Mouse (Mus musculus): Measurements from ENCODE around the gene H2afy. TPM values are rescaled to one million over a fixed set of nuclear protein-coding genes. Genes with fewer than 3 reads are reported as not detected.
A peak's percentile ranks its signal among the peaks of the same experiment; 100 is the strongest.

H2afy gene
- polyA plus RNA-seq, 1 experiment, result 85.2 TPM

- 89% methylated on average over 13 of the region's 13 CpGs for WGBS
These were observed 47.6 kb downstream of the H2afy start for GRCm38 (mm10) chr13:56088602-56089001.

DNA sequence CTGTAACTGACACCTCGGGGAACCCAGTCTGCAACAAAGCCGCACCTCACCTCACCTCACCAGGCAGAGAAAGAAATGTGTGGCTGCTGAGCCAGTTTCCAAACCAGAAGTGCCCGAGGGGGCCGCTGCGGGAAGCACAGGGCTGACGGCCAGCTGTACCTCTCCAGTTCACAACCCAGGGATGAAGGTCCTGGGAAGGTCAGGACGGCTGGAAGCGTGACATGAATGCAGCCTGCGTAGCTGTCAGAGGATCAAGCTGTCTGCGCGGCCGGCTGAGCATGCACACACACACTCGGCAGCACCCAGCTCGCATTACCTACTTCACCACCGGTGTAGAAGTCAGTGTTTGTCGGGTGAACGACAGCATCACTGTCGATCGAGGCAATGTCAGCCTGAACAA is 48.2 kb downstream of the H2afy start:
- no peak for DNase-seq
- no peak overlapping the region for H3K4me3 ChIP-seq (replicated peaks; ENCODE audit: extremely low read depth, low read depth, low read length)
- H3K4me1 ChIP-seq (ENCODE audit: control insufficient read depth, insufficient read depth, low read length), result no peaks in the 10 kb centered on the region; the same call in 1 of the 2 replicates
- WGBS, result 80% methylated on average over 19 of the region's 19 CpGs
- TF ChIP-seq CTCF (IDR thresholded peaks at IDR 0.05; ENCODE audit: insufficient read depth, low read length) (no peak), POLR2A (IDR thresholded peaks at IDR 0.05; ENCODE audit: borderline replicate concordance, extremely low read depth, low read depth, low read length) (no peak)

More at GRCm38 (mm10) chr13:56088602-56089001, 47.6 kb downstream of the H2afy start:
- Histone ChIP-seq H3K4me1 (ENCODE audit: control insufficient read depth, insufficient read depth, low read length) (no peaks in the 10 kb centered on the region; the same call in 1 of the 2 replicates), H3K4me3 (replicated peaks; ENCODE audit: extremely low read depth, low read depth, low read length) (no peak overlapping the region)
- TF ChIP-seq POLR2A (IDR thresholded peaks at IDR 0.05; ENCODE audit: borderline replicate concordance, extremely low read depth, low read depth, low read length), result no peak
- no peak for TF ChIP-seq CTCF (IDR thresholded peaks at IDR 0.05; ENCODE audit: insufficient read depth, low read length)
- DNase-seq, result no peak

GRCm38 (mm10) chr13:56084146-56084905 is 51.8 kb downstream of the H2afy start:
- Histone ChIP-seq H3K4me1 (ENCODE audit: control insufficient read depth, insufficient read depth, low read length) (no peaks in the 10 kb centered on the region; the same call in 1 of the 2 replicates), H3K4me3 (replicated peaks; ENCODE audit: extremely low read depth, low read depth, low read length) (no peak overlapping the region)
- TF ChIP-seq POLR2A (IDR thresholded peaks at IDR 0.05; ENCODE audit: borderline replicate concordance, extremely low read depth, low read depth, low read length) (no peak), CTCF (IDR thresholded peaks at IDR 0.05; ENCODE audit: insufficient read depth, low read length) (no peak)
- DNase-seq, result peak; percentile 39
- 67% methylated on average over 20 of the region's 20 CpGs for WGBS

DNA sequence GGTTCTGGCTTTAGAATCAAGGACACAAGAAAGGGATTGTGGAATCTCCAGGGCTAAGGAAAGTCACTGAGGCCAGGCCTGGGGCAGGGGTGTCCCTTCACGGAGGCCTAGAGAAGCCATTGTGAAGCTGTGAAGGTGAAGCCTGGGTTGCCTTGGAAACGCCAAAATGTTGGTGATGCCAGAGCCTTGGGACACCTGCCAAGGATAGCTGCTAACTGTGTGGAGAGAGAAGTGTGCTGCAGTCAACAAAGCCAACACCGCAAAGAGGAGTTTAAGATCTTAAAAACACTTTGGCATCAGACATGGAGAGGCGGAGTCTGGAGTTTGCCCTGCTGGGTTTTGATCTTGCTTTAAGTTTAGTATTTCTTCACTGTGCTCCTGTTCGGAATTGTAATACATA is 54.5 kb downstream of the H2afy start:
- Histone ChIP-seq H3K4me3 (replicated peaks; ENCODE audit: extremely low read depth, low read depth, low read length) (no peak overlapping the region), H3K4me1 (ENCODE audit: control insufficient read depth, insufficient read depth, low read length) (no peaks in the 10 kb centered on the region; the same call in 1 of the 2 replicates)
- DNase-seq, result no peak
- 68% methylated on average over 5 of the region's 5 CpGs for WGBS
- TF ChIP-seq CTCF (IDR thresholded peaks at IDR 0.05; ENCODE audit: insufficient read depth, low read length) (no peak), POLR2A (IDR thresholded peaks at IDR 0.05; ENCODE audit: borderline replicate concordance, extremely low read depth, low read depth, low read length) (no peak)

- TF ChIP-seq CTCF (IDR thresholded peaks at IDR 0.05; ENCODE audit: insufficient read depth, low read length), result no peak
- TF ChIP-seq POLR2A (IDR thresholded peaks at IDR 0.05; ENCODE audit: borderline replicate concordance, extremely low read depth, low read depth, low read length), result no peak
- no peak for DNase-seq
- WGBS, result 96% methylated on average over 2 of the region's 2 CpGs
- Histone ChIP-seq H3K4me3 (replicated peaks; ENCODE audit: extremely low read depth, low read depth, low read length) (no peak overlapping the region), H3K4me1 (ENCODE audit: control insufficient read depth, insufficient read depth, low read length) (no peaks in the 10 kb centered on the region; the same call in 1 of the 2 replicates)
These were observed 56.5 kb downstream of the H2afy start for GRCm38 (mm10) chr13:56079616-56080015.

- no peak overlapping the region for H3K4me3 ChIP-seq (replicated peaks; ENCODE audit: extremely low read depth, low read depth, low read length)
- TF ChIP-seq CTCF (IDR thresholded peaks at IDR 0.05; ENCODE audit: insufficient read depth, low read length) (no peak), POLR2A (IDR thresholded peaks at IDR 0.05; ENCODE audit: borderline replicate concordance, extremely low read depth, low read depth, low read length) (no peak)
- no peaks in the 10 kb centered on the region; the same call in 1 of the 2 replicates for H3K4me1 ChIP-seq (ENCODE audit: control insufficient read depth, insufficient read depth, low read length)
- WGBS, result 77% methylated on average over 17 of the region's 17 CpGs
- DNase-seq, result no peak
These were observed 57.4 kb downstream of the H2afy start for GRCm38 (mm10) chr13:56078724-56079262.

GRCm38 (mm10) chr13:56075930-56076329 is 60.2 kb downstream of the H2afy start:
- WGBS, result 83% methylated on average over 8 of the region's 8 CpGs
- no peaks in the 10 kb centered on the region for H3K4me1 ChIP-seq (ENCODE audit: control insufficient read depth, insufficient read depth, low read length)
- no peak overlapping the region for H3K4me3 ChIP-seq (replicated peaks; ENCODE audit: extremely low read depth, low read depth, low read length)
- TF ChIP-seq POLR2A (IDR thresholded peaks at IDR 0.05; ENCODE audit: borderline replicate concordance, extremely low read depth, low read depth, low read length) (no peak), CTCF (IDR thresholded peaks at IDR 0.05; ENCODE audit: insufficient read depth, low read length) (no peak)
- no peak for DNase-seq

DNA sequence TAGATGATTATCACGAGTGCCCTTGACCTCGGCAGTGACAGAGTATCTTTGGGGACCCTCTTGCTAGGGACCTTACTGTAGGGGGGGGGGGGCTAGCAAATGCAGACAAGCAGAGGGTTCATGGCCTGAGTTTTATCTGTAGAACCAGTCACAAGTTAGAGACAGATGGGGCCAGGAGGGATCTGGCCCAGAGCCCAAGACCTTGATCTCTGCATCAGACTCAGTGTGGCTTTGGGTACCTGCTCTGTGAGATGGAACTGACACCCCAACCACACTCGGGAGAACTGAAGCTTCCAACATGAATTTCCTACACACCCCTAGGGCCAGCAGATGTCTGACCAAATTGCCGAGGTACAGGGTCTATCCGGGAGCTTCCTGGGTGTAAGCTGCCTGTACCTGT is 63.0 kb downstream of the H2afy start:
- 84% methylated on average over 5 of the region's 5 CpGs for WGBS
- no peak for DNase-seq
- TF ChIP-seq CTCF (IDR thresholded peaks at IDR 0.05; ENCODE audit: insufficient read depth, low read length), result no peak
- TF ChIP-seq POLR2A (IDR thresholded peaks at IDR 0.05; ENCODE audit: borderline replicate concordance, extremely low read depth, low read depth, low read length), result no peak
- H3K4me3 ChIP-seq (replicated peaks; ENCODE audit: extremely low read depth, low read depth, low read length), result no peak overlapping the region
- no peaks in the 10 kb centered on the region for H3K4me1 ChIP-seq (ENCODE audit: control insufficient read depth, insufficient read depth, low read length)

DNA sequence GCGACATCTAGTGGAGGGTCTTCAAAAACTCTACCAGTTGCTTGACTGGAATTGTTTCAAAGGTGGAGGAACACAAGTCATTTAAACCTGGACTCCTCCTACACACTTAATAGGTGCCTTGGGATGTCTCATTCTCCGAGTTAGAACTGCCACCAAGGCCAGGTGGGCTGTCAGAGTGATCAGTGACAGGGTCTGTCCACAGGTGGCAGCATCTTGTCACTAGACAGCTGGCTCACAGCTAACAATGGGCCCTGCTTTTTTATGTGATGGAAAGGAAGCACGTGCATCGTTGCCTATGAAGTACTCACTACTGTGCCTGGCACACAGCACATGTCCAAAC is 63.9 kb downstream of the H2afy start:
- TF ChIP-seq POLR2A (IDR thresholded peaks at IDR 0.05; ENCODE audit: borderline replicate concordance, extremely low read depth, low read depth, low read length) (no peak), CTCF (IDR thresholded peaks at IDR 0.05; ENCODE audit: insufficient read depth, low read length) (peak; percentile 28; the same call in 1 of the 2 replicates)
- DNase-seq, result no peak
- no peaks in the 10 kb centered on the region for H3K4me1 ChIP-seq (ENCODE audit: control insufficient read depth, insufficient read depth, low read length)
- no peak overlapping the region for H3K4me3 ChIP-seq (replicated peaks; ENCODE audit: extremely low read depth, low read depth, low read length)
- WGBS, result 42% methylated on average over 4 of the region's 4 CpGs

Measured in lung, adult 2 months (tissue).